Mouse (Mus musculus): ENCODE measurements around the gene Zfp526.
"Not testable (repeated sequence)": the region's sequence is repeated elsewhere in the genome, so short reads cannot be mapped to it uniquely, and the experiment has no call there.

Gene Zfp526

DNA sequence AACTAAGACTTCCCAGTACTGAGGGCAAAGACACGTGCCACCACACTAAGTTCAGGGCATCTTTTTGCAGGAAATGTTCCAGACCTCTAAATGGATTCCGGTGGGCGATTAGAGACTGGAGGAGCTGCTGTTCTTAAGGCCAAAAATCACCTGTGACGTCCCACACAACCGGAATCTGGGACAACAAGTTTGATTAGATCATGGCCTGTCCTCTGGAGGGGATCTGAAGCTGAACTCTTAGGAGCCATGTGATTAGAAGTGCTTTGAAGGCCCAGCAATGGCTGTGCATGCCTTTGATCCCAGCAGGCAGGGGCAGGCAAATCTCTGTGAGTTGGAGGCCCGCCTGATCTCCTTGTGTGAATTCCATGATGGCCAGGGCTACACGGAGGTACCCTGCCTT, 19.4 kb downstream of the Zfp526 start:
- no peak for DNase-seq (ENCODE audit: low spot score in 2 of 2)

DNA sequence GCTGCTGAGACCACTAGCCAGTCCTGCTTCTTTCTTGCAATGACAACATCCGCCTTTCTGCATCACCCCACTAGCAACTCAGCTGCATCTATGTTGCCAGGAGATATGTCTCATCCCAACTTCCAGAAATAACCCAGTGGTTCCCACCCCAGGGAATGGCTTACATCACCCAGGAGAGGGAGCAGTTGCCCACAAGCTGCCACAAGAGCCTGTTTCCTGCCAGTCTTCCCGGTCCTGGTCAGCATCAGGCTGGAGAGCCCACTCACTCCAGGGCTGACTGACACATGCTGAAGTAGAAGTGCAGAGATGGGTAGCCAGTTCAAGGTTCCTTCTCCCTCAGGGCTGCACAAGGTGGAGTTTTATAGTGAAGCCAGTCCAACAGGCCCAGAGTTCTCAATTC, 19.8 kb downstream of the Zfp526 start:
- peak; percentile 85 to 92 for DNase-seq (ENCODE audit: low spot score in 2 of 2)

GRCm38 (mm10) chr7:25243361-25243760, 22.1 kb downstream of the Zfp526 start:
- DNase-seq (ENCODE audit: low spot score in 2 of 2), result no peak

DNA sequence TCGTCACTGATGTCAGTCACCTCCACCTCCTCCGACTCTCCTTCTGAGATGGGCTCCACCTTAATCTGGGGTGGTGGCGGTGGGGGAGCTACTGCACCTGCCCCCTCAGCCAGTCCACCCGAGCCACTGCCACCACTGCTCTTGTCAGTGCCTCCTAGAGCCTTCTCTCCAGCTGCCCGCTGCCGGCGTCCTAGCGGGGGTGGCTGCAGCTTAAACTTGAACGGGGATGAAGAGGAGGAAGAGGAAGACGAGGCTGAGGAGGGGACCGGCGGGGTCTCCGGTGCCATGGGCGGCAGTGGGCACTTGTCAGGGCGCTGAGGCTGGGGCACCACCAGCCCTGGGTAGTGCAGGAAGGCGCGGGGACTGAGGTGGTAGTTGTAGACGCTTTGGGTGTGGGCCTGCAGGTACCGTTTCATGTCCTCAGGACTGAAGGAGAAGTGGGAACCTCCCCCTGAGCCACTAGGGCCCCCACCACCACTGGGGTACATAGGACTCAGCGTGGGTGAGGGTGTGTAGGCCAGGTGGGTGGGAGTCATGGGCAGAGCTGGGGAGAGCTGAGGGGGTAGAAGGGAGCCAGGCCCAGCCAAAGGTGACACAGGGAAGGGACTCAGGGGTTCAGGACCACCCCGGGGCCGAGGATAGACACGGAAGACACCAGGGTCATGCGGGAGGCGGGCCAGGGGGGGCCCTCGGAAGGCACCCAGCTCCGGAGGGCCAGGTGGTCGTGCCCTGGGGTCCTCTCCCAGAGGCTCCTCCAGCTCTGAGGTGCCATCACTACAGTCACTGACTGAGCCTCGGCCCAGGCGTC, 23.5 kb downstream of the Zfp526 start:
- no peak for DNase-seq (ENCODE audit: low spot score in 2 of 2)

DNA sequence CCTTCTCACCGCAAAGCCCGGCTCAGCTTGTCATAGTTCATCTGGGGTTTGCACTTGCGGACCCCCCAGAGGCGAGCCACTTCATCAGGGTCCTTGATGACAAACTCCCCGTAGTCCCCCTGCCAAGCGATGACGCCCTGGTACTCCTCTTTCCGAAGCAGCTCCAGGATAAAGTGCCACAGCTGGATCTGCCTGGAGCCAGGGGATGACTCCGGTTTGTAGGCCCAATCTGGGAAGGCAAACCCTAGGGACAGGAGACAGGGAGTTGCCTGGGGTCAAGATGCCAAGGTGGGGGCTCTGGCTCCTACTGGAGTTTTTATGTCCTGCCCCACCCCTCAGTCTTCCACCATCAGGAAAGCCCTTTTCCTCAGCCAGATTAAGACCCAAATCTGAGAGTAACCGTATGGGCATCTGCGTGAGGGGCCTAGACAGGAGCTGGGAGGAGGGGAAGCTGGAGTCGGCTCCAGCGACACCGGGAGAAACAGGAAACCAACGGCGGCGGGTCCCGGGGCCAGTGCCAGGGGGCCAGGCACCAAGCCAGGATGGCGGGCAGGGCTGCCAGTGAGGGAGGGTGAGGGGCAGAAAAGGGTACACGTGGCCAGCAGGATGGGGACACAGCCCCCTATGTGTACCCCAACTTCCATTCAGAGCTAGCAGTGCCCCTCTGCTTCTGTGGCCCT, 25.0 kb downstream of the Zfp526 start:
- DNase-seq (ENCODE audit: low spot score in 2 of 2), result peak; percentile 86 to 89

DNA sequence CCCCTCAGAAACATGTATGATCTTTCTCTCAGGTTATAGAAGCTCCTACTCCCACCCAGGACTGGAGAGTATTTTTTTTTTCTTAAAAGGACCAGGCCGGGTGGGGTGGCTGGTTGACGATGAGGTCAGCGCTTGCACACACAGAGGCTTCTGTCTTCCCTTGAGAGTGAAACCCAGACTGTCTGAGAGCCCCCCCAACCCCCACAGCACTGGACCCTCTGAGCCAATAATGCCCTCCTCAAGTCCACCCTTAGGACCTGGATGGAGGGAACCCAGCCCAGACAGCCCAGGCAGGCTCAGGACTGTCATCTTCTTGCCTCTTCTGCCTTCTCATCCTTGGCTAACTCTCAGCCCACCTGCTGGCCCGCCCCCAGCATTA, 25.5 kb downstream of the Zfp526 start:
- DNase-seq (ENCODE audit: low spot score in 2 of 2), result peak; percentile 62 to 76

DNA sequence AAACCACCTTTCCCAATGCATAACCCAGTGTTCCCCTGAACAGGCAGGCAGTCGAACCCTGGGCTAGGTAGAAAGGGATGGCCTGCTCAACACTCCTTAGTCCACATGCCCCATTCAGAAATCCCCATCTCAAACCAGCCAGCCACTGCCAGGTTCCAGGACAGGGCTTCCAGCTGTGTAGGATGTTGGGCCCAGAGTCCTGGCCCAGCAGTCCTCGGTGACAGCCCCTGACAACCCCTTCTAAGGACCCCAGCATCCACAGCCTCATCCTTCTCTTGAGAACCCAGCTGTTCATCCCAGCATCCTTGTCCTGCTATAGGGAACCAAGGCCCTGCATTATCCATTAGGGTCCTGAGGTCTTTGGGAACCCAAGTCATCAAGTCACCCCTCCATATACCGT, 26.3 kb downstream of the Zfp526 start:
- DNase-seq (ENCODE audit: low spot score in 2 of 2), result no peak

DNA sequence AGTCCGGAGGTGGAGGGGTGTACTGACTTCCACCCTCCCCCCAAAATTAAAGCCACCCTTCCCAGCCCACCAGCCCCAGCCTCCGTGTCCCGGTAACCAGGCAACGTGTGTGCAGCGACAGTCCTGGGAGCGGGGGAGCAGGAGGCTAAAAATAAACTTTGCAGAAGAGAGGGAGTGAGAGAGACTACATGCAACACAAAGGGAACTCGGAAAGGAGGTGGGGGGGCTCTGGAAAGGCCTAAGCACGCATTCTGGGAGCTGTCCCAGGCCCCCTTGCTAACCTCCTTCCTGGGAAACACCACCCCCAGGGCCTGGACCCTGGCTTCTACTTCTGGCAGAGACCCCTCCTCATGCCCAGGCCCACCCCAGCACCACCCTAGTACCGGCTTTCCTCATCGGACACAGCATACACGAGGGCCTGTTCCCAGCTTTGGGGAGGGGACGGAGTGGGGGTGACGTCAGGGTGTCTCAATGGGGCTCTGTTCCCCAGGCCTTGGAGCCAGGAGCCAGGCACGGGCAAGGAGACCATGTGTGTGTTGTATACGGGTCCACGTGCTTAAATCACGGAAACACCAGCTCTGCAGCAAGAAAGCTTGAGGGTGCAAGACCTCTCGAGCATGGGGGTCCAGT, 26.9 kb downstream of the Zfp526 start:
- DNase-seq (ENCODE audit: low spot score in 2 of 2), result peak; percentile 89 to 92

DNA sequence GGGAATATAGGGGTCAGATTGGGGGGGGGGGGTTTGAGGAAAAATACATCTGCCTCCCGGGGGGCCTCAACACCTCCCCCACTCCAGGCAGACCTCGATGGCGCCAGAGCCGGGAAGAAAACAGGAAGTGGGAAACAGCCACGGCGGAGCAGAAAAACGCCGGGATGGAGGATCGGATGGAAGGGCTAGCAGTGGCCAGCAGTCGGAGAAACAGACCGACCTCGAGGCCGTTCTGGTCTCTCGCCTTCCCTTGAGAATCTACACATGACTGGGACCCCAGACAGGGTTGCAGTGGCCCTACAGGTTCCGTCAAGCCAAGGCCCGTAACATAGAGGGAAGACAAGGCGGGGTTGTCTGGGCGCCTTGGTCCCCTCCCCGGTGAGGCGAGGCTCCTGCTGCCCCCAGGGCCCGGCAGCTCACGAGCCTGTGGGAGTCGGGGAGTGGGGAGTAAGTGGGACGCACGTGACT, 27.7 kb downstream of the Zfp526 start:
- DNase-seq (ENCODE audit: low spot score in 2 of 2), result no peak

DNA sequence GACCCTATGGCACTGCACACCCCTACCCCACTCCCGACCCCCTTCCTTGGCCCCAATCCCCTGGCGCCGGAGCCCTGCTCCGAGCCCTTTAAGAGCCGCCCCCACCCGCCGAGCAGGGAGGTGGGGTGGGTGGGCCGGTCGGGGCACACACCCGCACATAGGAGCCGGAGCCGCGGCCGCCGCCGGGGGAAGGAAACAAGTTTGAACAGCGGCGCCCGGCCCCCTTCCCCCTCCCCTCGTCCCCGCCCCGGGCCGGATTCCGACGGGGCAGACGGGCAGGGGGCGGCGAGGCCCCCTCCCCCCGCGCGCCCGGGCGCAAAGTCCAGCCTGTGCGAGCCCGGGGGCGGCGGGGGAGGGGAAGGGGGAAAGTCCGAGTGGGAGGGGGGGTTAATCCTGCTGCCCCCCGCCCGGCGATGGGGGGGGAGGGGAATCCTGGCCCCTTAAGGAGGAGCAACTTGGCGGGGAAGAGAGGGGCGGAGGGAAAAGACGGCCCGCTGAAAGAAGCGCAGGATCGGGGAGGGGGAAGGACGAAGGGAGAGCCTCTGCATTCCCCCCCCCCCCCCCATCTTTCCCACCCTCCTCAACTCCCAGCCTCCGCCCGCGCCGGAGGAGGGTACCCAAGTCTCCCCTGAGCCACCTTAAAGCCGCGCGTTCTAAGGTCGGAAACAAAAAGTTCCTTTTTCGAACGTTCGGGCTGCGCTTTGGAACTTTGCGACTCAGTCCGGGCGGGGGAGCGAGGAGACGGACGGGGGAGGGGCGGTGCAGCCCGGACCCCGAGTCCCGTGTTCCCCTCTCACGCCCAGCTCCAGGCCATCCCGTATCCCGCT, 28.3 kb downstream of the Zfp526 start:
- DNase-seq (ENCODE audit: low spot score in 2 of 2), result peak; percentile 80 to 85

- DNase-seq (ENCODE audit: low spot score in 2 of 2), result peak; percentile 96 to 97
Observed at GRCm38 (mm10) chr7:25250141-25250972, 29.1 kb downstream of the Zfp526 start, which contains the start of gene Erf. Gene Erf (minus strand): TSS chr7:25250761.

DNA sequence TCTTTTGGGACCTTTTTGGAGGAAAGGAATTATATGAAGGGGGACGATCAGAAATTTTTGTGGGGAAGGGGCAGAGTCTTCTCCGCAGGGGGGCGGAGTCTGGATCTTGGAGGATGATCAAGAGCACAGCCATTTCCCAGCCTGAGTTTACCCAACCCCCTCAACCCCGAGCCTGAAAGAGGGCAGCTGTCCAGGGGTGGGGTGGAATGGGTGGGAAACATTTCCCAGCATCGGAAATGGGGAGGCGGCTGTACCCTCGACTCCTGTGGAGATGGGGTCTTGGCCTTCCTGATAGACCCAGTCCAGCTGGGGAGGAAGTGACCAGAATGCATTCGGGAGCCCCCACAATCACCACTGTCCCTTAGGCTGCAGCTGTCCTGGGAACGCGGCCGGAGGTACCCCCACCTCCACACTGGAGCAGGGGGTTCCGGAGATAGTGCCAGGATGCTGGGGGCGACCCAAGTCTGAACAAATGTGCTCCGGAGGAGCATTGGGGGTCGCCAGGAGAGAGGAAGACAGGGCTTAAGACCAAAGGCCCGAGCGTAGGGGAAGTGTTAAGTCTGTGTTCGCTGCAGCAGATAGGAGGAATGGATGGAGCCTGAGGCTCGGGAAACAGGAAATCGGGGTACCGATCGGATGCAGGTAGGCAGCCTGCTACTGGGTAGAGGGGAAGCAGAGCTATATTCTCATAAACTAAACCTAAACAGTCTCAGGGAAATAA, 30.0 kb downstream of the Zfp526 start:
- DNase-seq (ENCODE audit: low spot score in 2 of 2), result peak; percentile 76 to 81

GRCm38 (mm10) chr7:25251822-25252221, 30.6 kb downstream of the Zfp526 start:
- peak in 1 of 2 experiments; percentile 47 for DNase-seq (ENCODE audit: low spot score in 2 of 2)

GRCm38 (mm10) chr7:25261896-25262295, 40.7 kb downstream of the Zfp526 start:
- DNase-seq (ENCODE audit: low spot score in 2 of 2), result no peak

GRCm38 (mm10) chr7:25263968-25264870, 43.0 kb downstream of the Zfp526 start:
- DNase-seq (ENCODE audit: low spot score in 2 of 2), result no peak

DNA sequence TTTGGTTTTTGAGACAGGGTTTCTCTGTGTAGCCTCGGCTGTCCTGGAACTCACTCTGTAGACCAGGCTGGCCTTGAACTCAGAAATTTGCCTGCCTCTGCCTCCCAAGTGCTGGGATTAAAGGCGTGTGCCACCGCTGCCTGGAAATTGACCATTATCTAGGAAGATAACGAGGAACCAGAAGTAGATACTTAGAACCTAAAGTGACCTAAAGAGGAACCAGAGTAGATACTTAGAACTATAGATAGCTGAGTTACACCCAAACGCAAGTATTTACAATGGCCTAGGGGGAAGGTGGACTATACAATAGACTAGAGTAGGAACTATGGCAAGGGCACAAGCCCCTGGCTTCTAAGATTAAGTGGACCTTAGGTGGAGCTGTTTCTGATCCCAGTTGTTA, 44.5 kb downstream of the Zfp526 start:
- DNase-seq (ENCODE audit: low spot score in 2 of 2), result not testable (repeated sequence)

GRCm38 (mm10) chr7:25266180-25266962, 45.1 kb downstream of the Zfp526 start:
- DNase-seq (ENCODE audit: low spot score in 2 of 2), result no peak

DNA sequence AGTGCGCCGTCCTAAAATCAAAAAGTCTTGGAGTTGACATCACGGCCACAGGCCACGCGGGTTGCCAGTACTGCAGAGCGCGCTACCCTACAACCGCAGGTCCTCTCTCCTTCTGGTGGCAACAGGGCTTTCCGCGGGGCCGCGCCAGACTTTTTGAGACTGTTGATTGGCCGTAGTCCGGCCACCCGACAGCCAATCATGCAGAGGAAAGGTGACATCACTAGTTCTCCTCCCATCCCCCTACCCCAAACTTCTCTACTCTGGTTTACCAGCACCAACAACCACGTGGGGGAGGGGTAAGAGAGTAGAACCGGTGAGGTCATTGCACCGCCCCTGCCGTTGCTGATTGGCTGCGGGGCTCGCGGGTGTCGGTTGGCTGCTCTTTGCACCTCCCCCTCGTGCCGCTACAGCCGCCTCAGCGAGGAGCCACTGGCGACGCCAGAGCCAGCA, 46.1 kb downstream of the Zfp526 start, which contains the start of gene Cic:
Cic (plus strand) TSS at position 404 of the 450 bp plus-strand sequence.
- peak; percentile 99 to 100 for DNase-seq (ENCODE audit: low spot score in 2 of 2)
